Mouse (Mus musculus) embryonic facial prominence, embryonic 15.5 days (tissue): Measurements from ENCODE around the gene Taf5. TPM values are rescaled to one million over a fixed set of nuclear protein-coding genes. Genes with fewer than 3 reads are reported as not detected.

Experiments used
- ATAC-seq: fragments of 200-750 bp; cut with Nextera tagmentation; 2 replicates; pipeline ENCODE4 v1.8.0; 2017; ENCODE audit warnings: low read depth, moderate TSS enrichment; ENCODE audit not compliant: insufficient number of reproducible peaks, low FRiP score, low TSS enrichment
- H3K27ac ChIP-seq: fragments of 300-500 bp; sonication (generic); replicated peaks from 2 replicates; pipeline ENCODE4 v1.5.1; 2015; ENCODE audit warnings: mild to moderate bottlenecking, inconsistent platforms
- H3K27me3 ChIP-seq: fragments of 300-500 bp; sonication (generic); 2 replicates; pipeline ENCODE4 v1.6.1; 2015; ENCODE audit warnings: inconsistent platforms
- H3K36me3 ChIP-seq: fragments of 300-500 bp; sonication (generic); 2 replicates; pipeline ENCODE4 v1.6.1; 2015; ENCODE audit warnings: mild to moderate bottlenecking, inconsistent platforms
- H3K4me1 ChIP-seq: fragments of 300-500 bp; sonication (generic); 2 replicates; pipeline ENCODE4 v1.6.1; 2015; ENCODE audit warnings: inconsistent platforms
- H3K4me2 ChIP-seq: fragments of 300-500 bp; sonication (generic); replicated peaks from 2 replicates; pipeline ENCODE4 v1.6.1; 2015; ENCODE audit warnings: mild to moderate bottlenecking, inconsistent platforms
- H3K4me3 ChIP-seq: fragments of 300-500 bp; sonication (generic); replicated peaks from 2 replicates; pipeline ENCODE4 v1.5.1; 2015; ENCODE audit warnings: mild to moderate bottlenecking, inconsistent platforms
- H3K9ac ChIP-seq: fragments of 300-500 bp; sonication (generic); 2 replicates; pipeline ENCODE4 v1.6.1; 2015; ENCODE audit warnings: inconsistent platforms
- H3K9me3 ChIP-seq: fragments of 300-500 bp; sonication (generic); replicated peaks from 2 replicates; pipeline ENCODE4 v1.6.1; 2016; ENCODE audit warnings: inconsistent platforms
- WGBS: fragments of 180-500 bp; shearing (Covaris S2); methylation state at CpG from one replicate; pipeline ENCODE4 v1.1.7; 2015; 5-methylcytosine and 5-hydroxymethylcytosine counted together
- polyA plus RNA-seq: library from polyadenylated mRNA; unstranded; fragments of >200 nt; fragmentation: Nextera tagmentation; extraction: Ambion mirVana; gene quantifications from 2 replicates; pipeline ENCODE4 v1.2.1, GENCODE M21; 2015

Taf5 gene
- polyA plus RNA-seq, 1 experiment from 2014 or later, result 4.8 TPM

- peak overlapping the region; percentile 98 for H3K4me3 ChIP-seq
- H3K9ac ChIP-seq, result peak overlapping the region; percentile 91
- under 1% methylated on average over 72 of the region's 72 CpGs for WGBS
- no peaks in the 10 kb centered on the region for H3K27me3 ChIP-seq
- peaks cover 14% of the 10 kb centered on the region for H3K4me1 ChIP-seq
- H3K4me2 ChIP-seq, result peak overlapping the region; percentile 70
- H3K27ac ChIP-seq, result peak overlapping the region; percentile 89
- no peaks in the 10 kb centered on the region for H3K9me3 ChIP-seq
- peaks cover 24% of the 10 kb centered on the region for H3K36me3 ChIP-seq
- ATAC-seq, result peak; percentile 93
Measured at GRCm38 (mm10) chr19:47067924-47068611, 522 bp downstream of the Taf5 start.

DNA sequence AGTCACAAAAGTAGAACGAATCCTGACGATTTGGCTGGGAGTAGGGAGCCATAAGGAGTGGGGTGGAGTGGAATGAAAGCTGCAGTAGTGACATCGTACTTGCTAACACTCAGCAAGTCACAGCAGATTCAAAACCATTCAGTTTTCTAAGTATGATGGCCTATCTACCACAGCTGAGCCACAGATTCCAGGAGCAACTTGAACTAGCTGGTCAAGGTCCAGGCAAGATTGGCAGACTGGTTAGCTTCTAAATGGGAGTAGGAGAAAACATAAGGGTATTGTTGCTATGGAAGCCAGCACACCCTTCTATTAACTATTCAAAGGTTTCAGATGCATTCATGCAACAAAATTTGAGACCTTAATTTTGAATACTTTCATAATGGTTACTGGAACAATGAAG lies 20.7 kb downstream of the Taf5 start:
- Histone ChIP-seq H3K36me3 (peaks cover 30% of the 10 kb centered on the region), H3K9ac (no peak overlapping the region), H3K27me3 (no peaks in the 10 kb centered on the region), H3K9me3 (no peaks in the 10 kb centered on the region), H3K4me1 (peaks cover 24% of the 10 kb centered on the region), H3K4me3 (no peak overlapping the region), H3K4me2 (no peak overlapping the region), H3K27ac (no peak overlapping the region)
- WGBS, result 74% methylated on average over 3 of the region's 3 CpGs
- ATAC-seq, result no peak

GRCm38 (mm10) chr19:47089718-47090525 lies 22.4 kb downstream of the Taf5 start:
- 1% methylated on average over 36 of the region's 36 CpGs for WGBS
- Histone ChIP-seq H3K36me3 (peaks cover 27% of the 10 kb centered on the region), H3K9me3 (no peaks in the 10 kb centered on the region), H3K27me3 (no peaks in the 10 kb centered on the region), H3K4me1 (peaks cover 24% of the 10 kb centered on the region), H3K4me2 (peak overlapping the region; percentile 58), H3K27ac (peak overlapping the region; percentile 88), H3K9ac (peak overlapping the region; percentile 86), H3K4me3 (peak overlapping the region; percentile 97)
- ATAC-seq, result peak; percentile 49

DNA sequence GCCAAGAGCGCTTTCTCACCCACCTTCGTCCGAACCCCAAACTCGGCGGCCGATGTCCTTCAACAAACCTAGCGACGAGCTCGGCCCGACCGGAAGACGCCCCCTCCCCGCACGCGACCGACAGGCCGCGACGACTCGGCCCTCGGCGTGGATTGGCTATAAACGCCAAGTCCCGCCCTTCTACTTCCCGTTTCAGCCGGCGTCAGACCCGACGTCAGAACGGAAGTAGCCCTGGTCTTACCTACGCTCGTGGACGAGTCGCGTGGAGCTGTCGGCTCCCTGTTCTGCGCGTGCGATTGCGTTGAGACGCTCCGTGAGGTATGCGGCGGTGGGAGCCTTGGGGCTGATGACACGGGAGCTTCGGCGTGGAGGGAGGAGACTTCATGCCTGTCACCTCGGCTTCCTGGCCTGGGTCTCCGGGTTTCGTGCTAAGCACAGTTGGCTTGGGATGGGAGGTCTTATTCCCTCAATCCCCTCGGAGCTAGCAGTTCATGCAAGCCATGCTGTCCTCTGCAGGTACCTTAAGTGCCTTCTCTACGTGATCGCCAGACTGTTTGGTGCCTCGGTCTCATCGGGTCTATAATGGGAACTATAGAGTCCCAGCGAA lies 23.1 kb downstream of the Taf5 start, which contains the start of the genes Usmg5 and Pdcd11:
Usmg5 (minus strand) TSS at position 98 of the 607 bp plus-strand sequence.
Pdcd11 (plus strand) TSS at position 219 of the 607 bp plus-strand sequence.
- no peaks in the 10 kb centered on the region for H3K27me3 ChIP-seq
- peak within 1 kb of the TSS; percentile 88 for H3K27ac ChIP-seq
- ATAC-seq, result peak; percentile 97
- H3K36me3 ChIP-seq, result peaks cover 28% of the 10 kb centered on the region
- peak within 1 kb of the TSS; percentile 58 for H3K4me2 ChIP-seq
- H3K4me3 ChIP-seq, result peak within 1 kb of the TSS; percentile 97
- under 1% methylated on average over 56 of the region's 56 CpGs for WGBS
- H3K4me1 ChIP-seq, result peaks cover 24% of the 10 kb centered on the region
- H3K9me3 ChIP-seq, result no peaks in the 10 kb centered on the region
- peak within 1 kb of the TSS; percentile 86 for H3K9ac ChIP-seq

DNA sequence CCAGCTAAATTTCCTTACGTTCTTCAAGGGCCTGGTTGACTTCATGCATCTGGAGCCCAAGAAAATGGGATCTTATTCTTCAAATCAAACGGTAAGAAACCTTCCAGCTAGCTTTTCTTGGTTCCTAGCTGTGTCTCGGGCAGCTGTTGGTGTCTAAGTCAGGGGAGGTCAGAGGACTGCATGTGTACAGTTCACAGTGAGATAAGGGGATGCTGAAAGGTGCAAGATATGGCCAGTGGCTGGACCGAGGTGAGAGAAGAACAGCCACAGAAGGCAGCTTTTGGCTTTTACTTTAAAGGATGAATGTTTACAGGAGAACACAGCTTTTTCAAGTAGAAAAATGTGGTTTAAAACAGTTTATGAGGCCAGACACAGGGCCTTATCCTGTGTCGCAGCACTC lies 33.5 kb downstream of the Taf5 start:
- ATAC-seq, result no peak
- no peak overlapping the region for H3K4me2 ChIP-seq
- 95% methylated on average over 5 of the region's 5 CpGs for WGBS
- H3K9me3 ChIP-seq, result no peaks in the 10 kb centered on the region
- no peaks in the 10 kb centered on the region for H3K4me1 ChIP-seq
- H3K36me3 ChIP-seq, result peaks cover 93% of the 10 kb centered on the region
- no peaks in the 10 kb centered on the region for H3K27me3 ChIP-seq
- H3K4me3 ChIP-seq, result no peak overlapping the region
- H3K27ac ChIP-seq, result no peak overlapping the region
- no peak overlapping the region for H3K9ac ChIP-seq

GRCm38 (mm10) chr19:47104641-47105271 lies 37.2 kb downstream of the Taf5 start:
- no peak for ATAC-seq
- 92% methylated on average over 9 of the region's 9 CpGs for WGBS
- Histone ChIP-seq H3K9me3 (no peaks in the 10 kb centered on the region), H3K4me2 (no peak overlapping the region), H3K36me3 (peaks cover 99% of the 10 kb centered on the region), H3K27ac (no peak overlapping the region), H3K27me3 (no peaks in the 10 kb centered on the region), H3K9ac (no peak overlapping the region), H3K4me1 (no peaks in the 10 kb centered on the region), H3K4me3 (no peak overlapping the region)

DNA sequence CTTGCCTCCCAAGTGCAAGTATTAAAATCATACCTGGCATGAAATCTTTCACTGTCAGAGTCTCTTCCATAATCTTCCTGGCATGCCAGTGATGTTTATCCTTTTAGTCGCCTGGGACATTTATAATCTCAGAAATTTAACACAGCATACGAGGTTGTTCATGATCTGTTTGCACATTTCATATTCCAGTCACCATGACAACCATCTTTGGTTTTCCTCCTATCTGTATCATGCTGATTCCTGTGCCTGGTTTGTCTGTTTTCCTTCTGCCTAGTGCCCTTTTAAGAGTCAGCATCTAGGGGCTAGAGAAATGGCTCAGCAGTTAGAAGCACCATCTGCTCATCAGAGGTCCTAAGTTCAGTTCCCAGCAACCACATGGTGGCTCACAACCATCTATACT lies 51.1 kb downstream of the Taf5 start:
- Histone ChIP-seq H3K9me3 (no peaks in the 10 kb centered on the region), H3K27me3 (no peaks in the 10 kb centered on the region), H3K4me1 (no peaks in the 10 kb centered on the region), H3K27ac (no peak overlapping the region), H3K4me2 (no peak overlapping the region), H3K4me3 (no peak overlapping the region), H3K36me3 (peaks cover 77% of the 10 kb centered on the region), H3K9ac (no peak overlapping the region)
- 78% methylated on average over 2 of the region's 2 CpGs for WGBS
- ATAC-seq, result no peak

- no peak for ATAC-seq
- no peak overlapping the region for H3K27ac ChIP-seq
- H3K9me3 ChIP-seq, result no peaks in the 10 kb centered on the region
- WGBS, result 38% methylated on average over 4 of the region's 4 CpGs
- no peak overlapping the region for H3K4me3 ChIP-seq
- no peaks in the 10 kb centered on the region for H3K27me3 ChIP-seq
- no peak overlapping the region for H3K4me2 ChIP-seq
- H3K4me1 ChIP-seq, result no peaks in the 10 kb centered on the region
- H3K36me3 ChIP-seq, result peaks cover 79% of the 10 kb centered on the region
- H3K9ac ChIP-seq, result no peak overlapping the region
Measured at GRCm38 (mm10) chr19:47121054-47121453, 53.5 kb downstream of the Taf5 start.

DNA sequence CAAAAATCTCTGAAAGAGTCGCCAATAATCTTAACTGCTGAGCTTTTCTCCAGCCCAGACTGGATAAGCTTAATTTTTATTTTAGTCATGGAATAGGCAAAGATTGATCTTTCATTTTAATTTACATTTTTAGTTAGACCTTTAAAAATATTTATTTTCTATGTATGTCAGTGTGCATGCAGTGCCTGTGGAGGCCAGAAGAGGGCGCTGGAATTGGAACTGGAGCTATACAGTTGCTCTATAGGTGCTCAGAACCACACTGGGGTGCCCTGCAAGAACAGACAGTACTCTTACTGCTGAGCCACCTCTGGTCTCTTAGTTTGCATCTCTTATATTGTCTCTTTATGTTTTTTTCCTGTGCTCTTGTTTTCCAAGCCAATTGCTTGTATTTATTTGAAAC lies 55.3 kb downstream of the Taf5 start:
- 23% methylated on average over 2 of the region's 2 CpGs for WGBS
- peaks cover 77% of the 10 kb centered on the region for H3K36me3 ChIP-seq
- ATAC-seq, result no peak

GRCm38 (mm10) chr19:47128164-47128563 lies 60.6 kb downstream of the Taf5 start:
- no peak overlapping the region for H3K4me3 ChIP-seq
- no peak overlapping the region for H3K4me2 ChIP-seq
- 91% methylated on average over 10 of the region's 10 CpGs for WGBS
- H3K27me3 ChIP-seq, result no peaks in the 10 kb centered on the region
- no peaks in the 10 kb centered on the region for H3K9me3 ChIP-seq
- H3K9ac ChIP-seq, result no peak overlapping the region
- no peak for ATAC-seq
- H3K27ac ChIP-seq, result no peak overlapping the region
- H3K4me1 ChIP-seq, result no peaks in the 10 kb centered on the region
- peaks cover 89% of the 10 kb centered on the region for H3K36me3 ChIP-seq

More for the DNA sequence above, 55.3 kb downstream of the Taf5 start:
- Histone ChIP-seq H3K9ac (no peak overlapping the region), H3K4me2 (no peak overlapping the region), H3K27ac (no peak overlapping the region), H3K9me3 (no peaks in the 10 kb centered on the region), H3K4me1 (no peaks in the 10 kb centered on the region), H3K4me3 (no peak overlapping the region), H3K27me3 (no peaks in the 10 kb centered on the region)

- H3K4me1 ChIP-seq, result no peaks in the 10 kb centered on the region
- H3K4me3 ChIP-seq, result no peak overlapping the region
- peaks cover 93% of the 10 kb centered on the region for H3K36me3 ChIP-seq
- ATAC-seq, result no peak
- no peak overlapping the region for H3K27ac ChIP-seq
- no peaks in the 10 kb centered on the region for H3K27me3 ChIP-seq
- no peak overlapping the region for H3K9ac ChIP-seq
- no peak overlapping the region for H3K4me2 ChIP-seq
- H3K9me3 ChIP-seq, result no peaks in the 10 kb centered on the region
- 89% methylated on average over 11 of the region's 11 CpGs for WGBS
Measured at GRCm38 (mm10) chr19:47128835-47129234, 61.3 kb downstream of the Taf5 start.
